Mouse (Mus musculus) heart, adult 2 months (tissue): ENCODE measurements around the gene S100a3.

ENCODE experiments used
- CTCF ChIP-seq: fragments of 200-600 bp; IDR thresholded peaks from 2 replicates; pipeline ENCODE4 v1.8.1; 2022; ENCODE audit warnings: antibody characterized with exemption, mild to moderate bottlenecking, moderate library complexity
- EP300 ChIP-seq: fragments of 200-500 bp; IDR thresholded peaks from 2 replicates; pipeline ENCODE4 v1.6.1; 2011; ENCODE audit warnings: low read depth, low read length, control low read depth; ENCODE audit not compliant: insufficient read depth
- POLR2A ChIP-seq: fragments of 200-500 bp; IDR thresholded peaks from 2 replicates; pipeline ENCODE4 v1.6.1; 2011; ENCODE audit warnings: mild to moderate bottlenecking, low read depth, low read length, control low read depth; ENCODE audit not compliant: insufficient read depth

DNA sequence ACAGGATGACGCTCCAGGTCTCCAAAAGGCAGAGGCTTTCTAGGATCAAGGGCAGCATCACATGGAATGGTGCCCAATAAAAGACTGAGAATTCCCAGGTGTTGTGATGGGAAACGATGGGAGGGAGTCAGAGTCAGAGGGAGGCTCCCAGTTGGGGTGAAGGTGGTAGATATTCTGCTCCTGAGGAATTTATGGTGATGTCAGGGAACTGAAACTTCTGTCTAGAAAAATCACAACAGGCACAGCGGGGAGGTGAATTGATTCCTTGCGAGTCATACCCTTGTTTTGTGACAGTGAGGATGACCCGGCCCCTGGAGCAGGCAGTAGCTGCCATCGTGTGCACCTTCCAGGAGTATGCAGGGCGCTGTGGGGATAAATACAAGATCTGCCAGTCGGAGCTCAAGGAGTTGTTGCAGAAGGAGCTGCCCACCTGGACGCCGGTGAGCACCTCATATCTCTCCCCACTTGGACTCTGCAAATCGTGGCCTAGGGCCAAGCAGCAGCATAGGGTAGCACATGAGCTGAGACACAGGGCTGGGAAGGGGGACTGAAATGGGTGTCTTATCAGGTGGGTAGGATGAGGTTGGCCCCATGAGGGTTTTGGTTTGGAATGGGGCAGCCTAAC, 41.2 kb downstream of the S100a3 start, which contains the start of gene Gm42674:
- TF ChIP-seq CTCF (no peak), POLR2A (no peak), EP300 (no peak)
